Mouse (Mus musculus) right cerebral cortex, postnatal 36 days (tissue): Measurements from ENCODE around the gene Gm2035.
"Not testable (repeated sequence)": the region's sequence is repeated elsewhere in the genome, so short reads cannot be mapped to it uniquely, and the experiment has no call there.

Experiments used
- DNase-seq, 2 experiments: peaks; one replicate each; pipeline ENCODE4 v3.0.0; 2022; ENCODE audit warnings: low spot score in 2 of 2, mixed read lengths in 1 of 2

The Gm2035 gene

DNA sequence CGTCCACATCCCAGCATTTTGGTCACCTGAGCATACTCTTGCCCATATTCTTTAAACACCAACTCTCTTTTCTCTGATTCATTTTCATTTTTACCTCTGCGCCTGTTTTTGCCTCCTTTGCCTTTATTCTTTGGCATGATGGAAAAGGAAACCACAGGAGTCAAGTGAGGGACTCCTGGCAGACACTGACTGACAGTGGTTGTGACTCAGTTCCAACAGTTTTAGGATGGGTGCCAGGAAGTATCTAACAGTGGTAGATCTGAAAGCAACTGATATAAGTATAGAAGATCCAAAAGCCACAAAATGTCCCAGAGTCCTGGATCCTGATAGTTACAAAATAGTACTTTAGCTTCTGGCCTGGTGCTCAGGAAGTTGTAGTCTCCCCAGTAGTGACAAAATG lies at the start of gene Gm2035:
Gm2035 (minus strand) TSS at position 137 of the 400 bp plus-strand sequence.
- DNase-seq = not testable (repeated sequence)

- not testable (repeated sequence) for DNase-seq
These were observed 34.1 kb upstream of the Gm2035 start, which contains the start of gene Gm2042 for GRCm38 (mm10) chr12:87953780-87954179. Gene Gm2042 (plus strand): TSS chr12:87954080.

DNA sequence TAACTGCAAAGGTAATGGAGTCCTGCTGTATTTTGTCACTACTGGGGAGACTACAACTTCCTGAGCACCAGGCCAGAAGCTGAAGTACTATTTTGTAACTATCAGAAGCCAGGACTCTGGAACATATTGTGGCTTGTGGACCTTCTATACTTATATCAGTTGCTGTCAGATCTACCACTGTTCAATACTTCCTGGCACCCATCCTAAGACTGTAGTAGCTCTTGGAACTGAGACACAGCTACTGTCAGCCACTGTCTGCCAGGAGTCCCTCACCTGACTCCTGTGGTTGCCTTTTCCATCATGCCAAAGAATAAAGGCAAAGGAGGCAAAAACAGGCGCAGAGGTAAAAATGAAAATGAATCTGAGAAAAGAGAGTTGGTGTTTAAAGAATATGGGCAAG lies 24.6 kb downstream of the Gm2035 start, which contains the start of gene Gm2022:
Gm2022 (plus strand) TSS at position 301 of the 400 bp plus-strand sequence.
- not testable (repeated sequence) for DNase-seq

DNA sequence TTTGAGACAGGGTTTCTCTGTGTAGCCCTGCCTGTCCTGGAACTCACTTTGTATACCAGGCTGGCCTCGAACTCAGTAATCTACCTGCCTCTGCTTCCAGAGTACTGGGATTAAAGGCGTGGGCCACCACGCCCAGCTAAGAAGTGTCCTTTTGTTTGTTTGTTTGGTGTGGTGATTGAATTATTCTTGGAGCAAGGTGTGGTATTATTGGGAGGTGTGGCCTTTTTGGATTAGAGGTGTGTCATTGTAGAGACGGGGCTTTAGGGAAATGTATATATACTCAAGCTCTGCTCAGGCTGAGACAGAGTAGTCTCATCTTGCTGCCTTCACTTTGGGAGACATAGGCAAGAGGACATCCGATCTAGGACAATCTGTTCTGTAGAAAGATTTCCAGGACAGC lies 45.9 kb downstream of the Gm2035 start, which contains the start of gene Gm2016:
Gm2016 (plus strand) TSS at position 301 of the 400 bp plus-strand sequence.
- DNase-seq = not testable (repeated sequence)
